Mouse (Mus musculus) kidney, adult 9 months (tissue): ENCODE measurements around the gene Zbtb2.

Source experiments
- DNase-seq: peaks from one replicate; pipeline ENCODE4 v3.0.0; 2022

Gene Zbtb2

GRCm38 (mm10) chr10:4332228-4332979 is 55.5 kb downstream of the Zbtb2 start:
- DNase-seq, result no peak

- no peak for DNase-seq
These were observed 60.2 kb downstream of the Zbtb2 start for GRCm38 (mm10) chr10:4327716-4328115.

- no peak for DNase-seq
These were observed 62.3 kb downstream of the Zbtb2 start for GRCm38 (mm10) chr10:4325562-4325961.

- DNase-seq, result no peak
These were observed 64.0 kb downstream of the Zbtb2 start for GRCm38 (mm10) chr10:4323885-4324284.
